Comparison of ENCODE assay signal across 13 mouse cellular contexts in the genomic region with DNA sequence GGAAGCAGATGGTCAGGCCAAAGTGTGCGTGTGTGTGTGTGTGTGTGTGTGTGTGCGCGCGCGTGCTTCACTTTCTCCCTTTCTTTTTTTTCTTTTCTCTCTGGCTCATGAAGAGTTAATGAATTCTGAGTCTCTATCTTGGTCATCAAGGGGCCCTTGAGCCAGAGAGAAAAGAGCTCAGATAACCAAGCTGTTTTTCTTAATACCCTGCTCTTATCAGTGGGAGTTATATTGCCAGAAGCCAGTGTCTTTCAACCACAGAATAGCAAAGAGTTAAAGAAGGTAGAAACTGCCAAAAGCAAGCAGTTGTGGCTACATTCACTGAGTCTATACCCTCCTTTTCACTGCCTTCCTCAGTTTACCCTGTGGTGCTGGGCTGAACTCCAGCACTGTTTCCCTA.
"Had no signal": no experiment of that assay in that cellular context is flagged by ENCODE, and none has a peak within 500 bp of the region (broad histone marks: within the 10 kb centered on the region; RNA-seq: fewer than 3 reads in every experiment).

No protein-coding gene starts in this region.

- H3K4me3 ChIP-seq: limb, embryonic 10.5 days; stomach, embryonic 15.5 days had no signal

- H3K9ac ChIP-seq: stomach, embryonic 15.5 days had no signal

- H3K27ac ChIP-seq: kidney, postnatal 0 days; limb, embryonic 10.5 days; stomach, embryonic 15.5 days had no signal

- DNase-seq: kidney, adult 11 months; kidney, adult 9 months; lung, adult 2 months; lung, postnatal 36 days; right cerebral cortex, postnatal 14 days; thymus, adult 2 months; thymus, postnatal 36 days had no signal

- ATAC-seq: lung, postnatal 0 days; midbrain, embryonic 16.5 days had no signal

- H3K4me1 ChIP-seq: stomach, embryonic 15.5 days had no signal

- H3K36me3 ChIP-seq: limb, embryonic 10.5 days; stomach, embryonic 15.5 days had no signal

- H3K9me3 ChIP-seq: limb, embryonic 10.5 days; stomach, embryonic 15.5 days had no signal

- H3K27me3 ChIP-seq: stomach, embryonic 15.5 days had no signal

- H3K4me2 ChIP-seq: midbrain, embryonic 11.5 days; stomach, embryonic 15.5 days had no signal
